Mouse (Mus musculus): ENCODE data around the gene Hoxa3. TPM values are rescaled to one million over a fixed set of nuclear protein-coding genes. Genes with fewer than 3 reads are reported as not detected.

Hoxa3 gene
- polyA plus RNA-seq, 1 experiment from 2014 or later, result 1.2 TPM

MicroRNAs within 50 kb of the gene (microRNA counts, 519-probe panel; counts per million panel counts)
- microRNA mmu-miR-196b, result 209 counts per million, percentile 61 among the panel's probes with 10 or more counts

Small RNA genes lying within 50 kb of the gene (microRNA-seq; reads per million reads assigned to microRNA genes)
- 189 reads per million, percentile 62 among the genes with 10 or more reads in this experiment for gene Mir196b

Other genes starting within 250 kb of the Hoxa3 start
- 16.8 and 18.3 TPM in 2 replicates for gene Skap2, start 200.8 kb downstream of the Hoxa3 start, polyA plus RNA-seq (2015; fragmentation: Nextera tagmentation; extraction: Ambion mirVana)
- 0.97 and 1.6 TPM in 2 replicates for gene Hoxa1, start 55.0 kb downstream of the Hoxa3 start, polyA plus RNA-seq (2015; fragmentation: Nextera tagmentation; extraction: Ambion mirVana)
- 1.5 and 2.5 TPM in 2 replicates for gene Hoxa2, start 48.5 kb downstream of the Hoxa3 start, polyA plus RNA-seq (2015; fragmentation: Nextera tagmentation; extraction: Ambion mirVana)
- gene 5730596B20Rik, start 35.8 kb downstream of the Hoxa3 start, polyA plus RNA-seq (2015; fragmentation: Nextera tagmentation; extraction: Ambion mirVana), result 0.15 and 0.33 TPM in 2 replicates
- 0.71 and 0.74 TPM in 2 replicates for gene Hoxa4, start 21.6 kb downstream of the Hoxa3 start, polyA plus RNA-seq (2015; fragmentation: Nextera tagmentation; extraction: Ambion mirVana)
- gene Hoxa5, start 8.7 kb downstream of the Hoxa3 start, polyA plus RNA-seq (2015; fragmentation: Nextera tagmentation; extraction: Ambion mirVana), result 3.6 and 5.9 TPM in 2 replicates
- 0.40 TPM in 1 of 2 replicates, not detected in the other for gene Hoxa6, start 4.6 kb downstream of the Hoxa3 start, polyA plus RNA-seq (2015; fragmentation: Nextera tagmentation; extraction: Ambion mirVana)
- not detected in 2 replicates for gene Gm28308, start within 50 bp of the Hoxa3 start, polyA plus RNA-seq (2015; fragmentation: Nextera tagmentation; extraction: Ambion mirVana)
- gene Hoxa7, start 8.5 kb upstream of the Hoxa3 start, polyA plus RNA-seq (2015; fragmentation: Nextera tagmentation; extraction: Ambion mirVana), result 0.46 and 0.59 TPM in 2 replicates
- 0.10 and 0.17 TPM in 2 replicates for gene Hoxa9, start 17.8 kb upstream of the Hoxa3 start, polyA plus RNA-seq (2015; fragmentation: Nextera tagmentation; extraction: Ambion mirVana)
- gene Hoxa10, start 27.5 kb upstream of the Hoxa3 start, polyA plus RNA-seq (2015; fragmentation: Nextera tagmentation; extraction: Ambion mirVana), result 0.09 TPM in 1 of 2 replicates, not detected in the other
- gene Hoxa11, start 32.5 kb upstream of the Hoxa3 start, polyA plus RNA-seq (2015; fragmentation: Nextera tagmentation; extraction: Ambion mirVana), result not detected in 2 replicates
- not detected in 2 replicates for gene Hoxa13, start 47.5 kb upstream of the Hoxa3 start, polyA plus RNA-seq (2015; fragmentation: Nextera tagmentation; extraction: Ambion mirVana)
- not detected in 2 replicates for gene Evx1, start 100.2 kb upstream of the Hoxa3 start, polyA plus RNA-seq (2015; fragmentation: Nextera tagmentation; extraction: Ambion mirVana)

All from heart, embryonic 13.5 days (tissue).